Mouse (Mus musculus) megakaryocyte, embryonic 14.5 days (primary cell): ENCODE measurements around the gene Adi1.

Source experiments
- FLI1 ChIP-seq: IDR thresholded peaks from 2 replicates; pipeline ENCODE4 v1.6.1; 2012; ENCODE audit warnings: low read length, inconsistent platforms, mixed read lengths
- GATA1 ChIP-seq: IDR thresholded peaks from 3 replicates; pipeline ENCODE4 v1.6.1; 2012; ENCODE audit warnings: mixed read lengths, low read length, inconsistent platforms, borderline replicate concordance

DNA sequence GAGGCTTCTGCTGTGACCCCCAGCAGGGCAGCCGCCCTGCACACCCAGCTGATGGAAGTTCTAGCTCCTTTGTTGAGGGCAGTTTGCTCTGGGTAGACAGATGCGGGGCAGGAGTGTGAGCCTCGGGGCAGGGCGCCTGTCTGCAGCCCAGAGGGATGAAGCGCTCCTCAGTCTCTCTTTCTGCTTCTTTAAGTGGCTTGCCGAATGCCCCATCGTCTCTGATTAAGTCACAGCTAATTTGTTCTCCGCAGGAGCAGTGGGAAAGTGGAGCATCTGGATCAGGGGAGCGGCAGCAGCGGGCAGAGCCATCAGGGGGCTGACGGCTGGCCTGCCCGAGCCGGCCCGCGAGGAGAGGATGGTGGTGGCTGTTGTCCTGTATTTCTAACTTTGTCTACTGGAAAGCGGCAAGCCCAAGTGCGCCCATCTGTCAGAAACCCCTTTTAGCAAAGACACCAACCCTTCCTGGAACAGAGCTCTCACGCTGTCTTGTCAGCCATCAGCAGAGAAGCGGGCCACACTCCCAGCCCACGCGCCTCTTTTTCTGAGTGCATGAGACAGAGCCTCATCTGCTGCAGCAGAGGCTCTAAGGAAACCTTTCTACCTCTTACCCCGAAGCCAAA lies 35.6 kb downstream of the Adi1 start:
- TF ChIP-seq GATA1, result no peak
- TF ChIP-seq FLI1, result no peak
